Mouse (Mus musculus): ENCODE results near the gene Hras. TPM values are rescaled to one million over a fixed set of nuclear protein-coding genes. Genes with fewer than 3 reads are reported as not detected.

Hras gene
- total and polyA plus RNA-seq, 3 experiments: 149 to 183 TPM; not detected in 1

GRCm38 (mm10) chr7:141172116-141173006, 21.4 kb downstream of the Hras start, which contains the start of gene Rnh1 (continued):
- TF ChIP-seq EP300 (IDR thresholded peaks at IDR 0.05; ENCODE audit: low read depth in 1 of 2, low read length in 2 of 2) (no peak; a peak in 1 of 4 replicates), POLR2AphosphoS5 (IDR thresholded peaks at IDR 0.05; ENCODE audit: borderline replicate concordance, low read depth, low read length) (no peak; the same call in 1 of the 2 replicates), NRF1 (IDR thresholded peaks at IDR 0.05; ENCODE audit: insufficient read depth, low read depth, low read length, poor library complexity, severe bottlenecking) (peak; percentile 79), MAX (IDR thresholded peaks at IDR 0.05; ENCODE audit: low read length) (peak; percentile 90), NELFE (IDR thresholded peaks at IDR 0.05; ENCODE audit: low read depth, low read length) (peak; percentile 90), CHD1 (IDR thresholded peaks at IDR 0.05; ENCODE audit: low read depth, low read length) (no peak; the same call in 1 of the 2 replicates), JUND (IDR thresholded peaks at IDR 0.05; ENCODE audit: low read depth, low read length) (no peak), MYB (IDR thresholded peaks at IDR 0.05; ENCODE audit: low read depth, low read length) (no peak), ZNF384 (IDR thresholded peaks at IDR 0.05; ENCODE audit: low read depth, low read length) (no peak), ZMIZ1 (IDR thresholded peaks at IDR 0.05; ENCODE audit: low read depth, low read length) (peak; percentile 76; the same call in 1 of the 2 replicates), UBTF (IDR thresholded peaks at IDR 0.05; ENCODE audit: borderline replicate concordance, insufficient read depth, low read depth, low read length) (no peak), POLR2AphosphoS2 (IDR thresholded peaks at IDR 0.05; ENCODE audit: low read length) (peak; percentile 91)

GRCm38 (mm10) chr7:141169866-141170265, 23.9 kb downstream of the Hras start:
- Histone ChIP-seq H3K36me3 (ENCODE audit: control insufficient read depth in 1 of 2, insufficient read depth in 2 of 2, low read length in 2 of 2) (peaks cover 0 to 20% of the 10 kb centered on the region in 2 experiments; a peak in 2 of 4 replicates), H3K27ac (ENCODE audit: control insufficient read depth, low read depth, low read length) (no peak overlapping the region), H3K27me3 (ENCODE audit: control insufficient read depth in 1 of 2, insufficient read depth in 2 of 2, low read length in 2 of 2) (no peaks in the 10 kb centered on the region), H3K9me3 (replicated peaks; ENCODE audit: insufficient read depth, low read length) (no peaks in the 10 kb centered on the region), H3K4me1 (ENCODE audit: control insufficient read depth in 1 of 2, insufficient read depth in 2 of 2, low read length in 2 of 2) (peaks cover 10 to 24% of the 10 kb centered on the region in 2 experiments), H3K4me3 (ENCODE audit: control insufficient read depth in 1 of 2, insufficient read depth in 1 of 2, low read depth in 2 of 2, low read length in 2 of 2) (no peak overlapping the region), H3K79me2 (ENCODE audit: control insufficient read depth, insufficient read depth, low read length, poor library complexity) (peaks cover 10% of the 10 kb centered on the region), H3K9ac (ENCODE audit: control insufficient read depth, low read depth, low read length, poor library complexity, severe bottlenecking) (no peak overlapping the region)
- TF ChIP-seq HCFC1 (IDR thresholded peaks at IDR 0.05; ENCODE audit: low read depth, low read length): no peak
- no peak for TF ChIP-seq TAL1 (IDR thresholded peaks at IDR 0.05; ENCODE audit: low read length)
- no peak for TF ChIP-seq POLR2AphosphoS2 (IDR thresholded peaks at IDR 0.05; ENCODE audit: low read length)
- no peak for TF ChIP-seq ELF1 (IDR thresholded peaks at IDR 0.05; ENCODE audit: low read depth, low read length)
- TF ChIP-seq RCOR1 (IDR thresholded peaks at IDR 0.05; ENCODE audit: low read depth, low read length): no peak
- no peak for TF ChIP-seq USF1 (IDR thresholded peaks at IDR 0.05; ENCODE audit: low read depth, low read length)
- no peak for TF ChIP-seq NRF1 (IDR thresholded peaks at IDR 0.05; ENCODE audit: insufficient read depth, low read depth, low read length, poor library complexity, severe bottlenecking)
- no peak for TF ChIP-seq KAT2A (conservative IDR thresholded peaks at IDR 0.05; ENCODE audit: low read depth, low read length)
- no peak for TF ChIP-seq CHD2 (IDR thresholded peaks at IDR 0.05; ENCODE audit: low read length)
- TF ChIP-seq NELFE (IDR thresholded peaks at IDR 0.05; ENCODE audit: low read depth, low read length): no peak
- TF ChIP-seq GATA1 (IDR thresholded peaks at IDR 0.05; ENCODE audit: low read depth, low read length): no peak
- no peak for TF ChIP-seq ZMIZ1 (IDR thresholded peaks at IDR 0.05; ENCODE audit: low read depth, low read length)
- TF ChIP-seq MXI1 (IDR thresholded peaks at IDR 0.05; ENCODE audit: low read depth, low read length): no peak
- TF ChIP-seq BHLHE40 (IDR thresholded peaks at IDR 0.05; ENCODE audit: borderline replicate concordance, low read depth, low read length): no peak
- TF ChIP-seq EP300 (IDR thresholded peaks at IDR 0.05; ENCODE audit: low read depth in 1 of 2, low read length in 2 of 2): no peak
- DNase-seq (ENCODE audit: low read depth, low spot score): no peak

Data from MEL (cell line).